Mouse (Mus musculus) C2C12 (cell line): ENCODE measurements at regions not wholly inside any gene's neighbourhood (a gene's known extent, or its start where the extent isn't known, plus 50 kb on each side); places are given as distances from the start of the nearest gene placed in this dataset.

ENCODE experiments used
- CEBPB ChIP-seq: IDR thresholded peaks from one replicate; pipeline ENCODE4 v1.6.1; 2011; ENCODE audit warnings: low read depth, mild to moderate bottlenecking, control low read depth, moderate library complexity
- CTCF ChIP-seq: IDR thresholded peaks from one replicate; pipeline ENCODE4 v1.5.1; 2011; ENCODE audit not compliant: control insufficient read depth, insufficient read depth, insufficient read length

GRCm38 (mm10) chr5:55439158-55439557, 1440.9 kb downstream of the Stim2 start:
- TF ChIP-seq CTCF (no peak), CEBPB (no peak)
